Mouse (Mus musculus): ENCODE measurements around the gene Plpp7. TPM values are rescaled to one million over a fixed set of nuclear protein-coding genes. Genes with fewer than 3 reads are reported as not detected.

Gene Plpp7
- polyA plus RNA-seq, 1 experiment from 2014 or later: 3.4 TPM

- no peak for ATAC-seq
- Histone ChIP-seq H3K27ac (peak overlapping the region; percentile 95), H3K4me1 (peaks cover 65% of the 10 kb centered on the region), H3K9ac (0 out of 2 replicates have a peak overlapping the region, but pooled peaks have one; percentile 39), H3K27me3 (replicated peaks) (no peaks in the 10 kb centered on the region), H3K36me3 (no peaks in the 10 kb centered on the region), H3K4me3 (no peak overlapping the region), H3K4me2 (no peak overlapping the region), H3K9me3 (replicated peaks) (no peaks in the 10 kb centered on the region)
- 94% methylated on average over 1 of the region's 1 CpGs for WGBS (ENCODE audit: insufficient replicate concordance)
Measured at GRCm38 (mm10) chr2:32111268-32111667, 15.9 kb downstream of the Plpp7 start.

DNA sequence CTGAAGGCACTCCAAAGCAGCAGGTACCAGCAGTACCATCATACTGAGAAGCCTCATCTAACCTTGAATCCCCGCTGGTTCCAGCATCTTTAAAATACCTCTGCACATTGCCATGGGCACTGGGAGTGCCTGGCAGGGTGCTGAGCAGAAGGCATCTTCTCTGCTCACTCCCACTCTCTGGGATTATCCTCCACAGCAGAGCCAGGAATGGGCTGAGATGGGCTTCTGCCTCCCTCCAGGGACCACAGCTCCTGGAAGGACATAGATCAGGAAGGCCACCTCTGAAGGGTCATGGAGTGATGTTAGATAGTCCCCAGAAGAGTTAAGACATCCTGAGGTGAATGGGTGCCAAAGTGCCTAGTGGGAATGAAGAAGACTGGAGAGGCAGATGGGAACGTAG is 17.2 kb downstream of the Plpp7 start:
- H3K4me2 ChIP-seq: no peak overlapping the region
- 0 out of 2 replicates have a peak overlapping the region, but pooled peaks have one; percentile 17 for H3K9ac ChIP-seq
- peaks cover 5% of the 10 kb centered on the region; the same call in 1 of the 2 replicates for H3K36me3 ChIP-seq
- H3K4me3 ChIP-seq: no peak overlapping the region
- peak overlapping the region; percentile 95 for H3K27ac ChIP-seq
- 76% methylated on average over 2 of the region's 2 CpGs for WGBS (ENCODE audit: insufficient replicate concordance)
- peaks cover 61% of the 10 kb centered on the region for H3K4me1 ChIP-seq
- H3K27me3 ChIP-seq (replicated peaks): no peaks in the 10 kb centered on the region
- H3K9me3 ChIP-seq (replicated peaks): peaks cover 7% of the 10 kb centered on the region; the same call in 1 of the 2 replicates
- ATAC-seq: no peak

DNA sequence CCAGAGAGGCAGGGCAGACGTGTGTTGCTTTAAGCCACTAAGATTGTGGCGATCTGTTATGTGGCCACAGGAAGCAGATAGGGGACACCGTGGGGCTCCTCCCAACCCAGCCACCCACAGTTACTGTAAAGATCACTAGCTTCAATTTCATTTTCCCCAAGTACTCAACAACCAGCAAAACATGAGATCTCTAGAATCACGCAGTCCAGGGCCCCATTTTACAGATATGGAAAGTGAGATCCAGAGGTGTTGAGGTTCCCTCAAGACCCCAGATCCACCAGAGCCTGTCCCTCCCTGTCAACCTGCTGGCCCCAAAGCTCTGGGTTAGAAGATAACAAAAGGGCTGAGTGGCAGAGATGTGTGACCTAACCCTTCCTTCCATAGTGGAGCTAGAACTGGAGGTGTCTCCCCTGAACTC is 20.5 kb downstream of the Plpp7 start:
- H3K4me2 ChIP-seq: peak overlapping the region; percentile 58

DNA sequence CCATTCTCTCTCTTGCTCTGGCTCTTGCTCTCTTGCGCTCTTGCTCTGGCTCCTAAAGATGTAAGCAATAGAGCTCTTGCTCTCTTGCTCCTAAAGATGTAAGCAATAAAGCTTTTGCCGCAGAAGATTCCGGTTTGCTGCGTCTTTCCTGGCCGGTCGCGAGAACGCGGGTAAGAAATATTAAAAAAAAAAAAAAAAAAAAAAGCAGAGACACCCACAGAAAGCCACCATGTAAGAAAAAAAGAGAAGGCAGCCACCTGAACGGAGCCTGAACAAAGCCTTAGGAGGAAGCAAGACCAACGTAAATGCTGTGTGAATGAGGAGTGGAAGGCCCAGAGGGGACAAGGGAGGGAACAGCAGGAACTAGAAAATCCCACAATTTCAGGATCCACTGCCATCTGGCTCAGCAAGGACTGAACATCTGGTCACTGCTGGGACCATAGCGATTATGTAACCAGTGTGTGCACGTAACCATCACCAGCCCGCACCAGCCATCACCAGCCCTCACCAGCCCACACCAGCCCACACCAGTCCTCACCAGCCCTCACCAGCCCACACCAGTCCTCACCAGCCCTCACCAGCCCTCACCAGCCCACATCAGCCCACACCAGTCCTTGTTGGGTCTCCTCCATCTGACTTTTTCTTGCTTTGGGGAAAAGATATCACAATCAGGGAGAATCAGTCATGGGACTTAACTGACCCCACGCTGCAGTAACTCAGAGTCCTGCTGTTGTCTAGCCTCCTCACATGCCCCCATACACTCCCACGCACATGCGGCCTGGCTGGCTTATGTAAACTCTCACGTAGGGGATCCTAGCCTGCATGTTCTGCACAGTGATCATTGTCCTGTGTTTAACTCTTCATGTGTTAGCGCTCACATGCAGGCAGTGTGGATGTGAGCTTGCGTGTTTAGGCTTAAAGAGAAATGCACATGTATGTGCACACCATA is 24.7 kb downstream of the Plpp7 start:
- Histone ChIP-seq H3K4me2 (peak overlapping the region; percentile 39), H3K27me3 (replicated peaks) (no peaks in the 10 kb centered on the region), H3K4me3 (no peak overlapping the region), H3K9me3 (replicated peaks) (peaks cover 7% of the 10 kb centered on the region; the same call in 1 of the 2 replicates), H3K4me1 (peaks cover 53% of the 10 kb centered on the region), H3K36me3 (peaks cover 5% of the 10 kb centered on the region; the same call in 1 of the 2 replicates), H3K27ac (peak overlapping the region; percentile 77), H3K9ac (peak overlapping the region; percentile 53; the same call in 1 of the 2 replicates)
- WGBS (ENCODE audit: insufficient replicate concordance): 88% methylated on average over 20 of the region's 20 CpGs
- no peak for ATAC-seq

More for the DNA sequence above, 20.5 kb downstream of the Plpp7 start:
- H3K9ac ChIP-seq: peak overlapping the region; percentile 68
- ATAC-seq: peak; percentile 90
- H3K36me3 ChIP-seq: peaks cover 5% of the 10 kb centered on the region; the same call in 1 of the 2 replicates
- peak overlapping the region; percentile 25 for H3K4me3 ChIP-seq
- H3K4me1 ChIP-seq: peaks cover 62% of the 10 kb centered on the region
- H3K27ac ChIP-seq: peak overlapping the region; percentile 95
- H3K27me3 ChIP-seq (replicated peaks): no peaks in the 10 kb centered on the region
- H3K9me3 ChIP-seq (replicated peaks): peaks cover 7% of the 10 kb centered on the region; the same call in 1 of the 2 replicates
- 22% methylated on average over 4 of the region's 4 CpGs for WGBS (ENCODE audit: insufficient replicate concordance)

DNA sequence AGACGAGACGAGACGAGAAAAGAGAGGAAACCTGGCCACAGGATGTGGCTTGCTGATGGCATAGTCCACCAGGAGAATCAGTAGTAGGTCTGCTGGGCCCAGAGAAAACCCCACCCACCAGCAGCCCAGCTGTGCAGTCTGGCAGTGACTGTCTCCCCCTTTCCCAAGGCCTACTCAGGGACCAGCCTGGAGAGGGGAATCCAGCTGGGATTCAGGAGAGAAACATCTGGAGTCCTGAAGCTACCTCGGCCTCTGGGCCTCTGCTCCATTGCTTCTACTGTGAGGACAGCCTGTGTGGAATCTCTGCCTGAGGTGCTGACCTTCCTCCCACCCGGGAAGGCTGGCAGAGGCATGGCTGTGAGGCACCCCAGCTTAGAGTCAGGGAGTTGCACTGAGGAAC is 25.8 kb downstream of the Plpp7 start:
- H3K9ac ChIP-seq: peak overlapping the region; percentile 39
- H3K27me3 ChIP-seq (replicated peaks): no peaks in the 10 kb centered on the region
- H3K4me1 ChIP-seq: peaks cover 52% of the 10 kb centered on the region
- ATAC-seq: peak; percentile 58
- peaks cover 7% of the 10 kb centered on the region; the same call in 1 of the 2 replicates for H3K9me3 ChIP-seq (replicated peaks)
- WGBS (ENCODE audit: insufficient replicate concordance): 38% methylated on average over 5 of the region's 5 CpGs
- H3K4me2 ChIP-seq: peak overlapping the region; percentile 41
- peaks cover 5% of the 10 kb centered on the region; the same call in 1 of the 2 replicates for H3K36me3 ChIP-seq
- no peak overlapping the region for H3K4me3 ChIP-seq
- H3K27ac ChIP-seq: peak overlapping the region; percentile 70

GRCm38 (mm10) chr2:32121785-32122184 is 26.5 kb downstream of the Plpp7 start:
- H3K27ac ChIP-seq: peak overlapping the region; percentile 72; the same call in 1 of the 2 replicates
- peaks cover under 1% of the 10 kb centered on the region; the same call in 1 of the 2 replicates for H3K36me3 ChIP-seq
- peaks cover 2% of the 10 kb centered on the region; the same call in 1 of the 2 replicates for H3K9me3 ChIP-seq (replicated peaks)
- H3K9ac ChIP-seq: no peak overlapping the region
- H3K4me2 ChIP-seq: no peak overlapping the region
- H3K4me1 ChIP-seq: peaks cover 53% of the 10 kb centered on the region
- H3K4me3 ChIP-seq: no peak overlapping the region
- no peak for ATAC-seq
- no peaks in the 10 kb centered on the region for H3K27me3 ChIP-seq (replicated peaks)
- WGBS (ENCODE audit: insufficient replicate concordance): 88% methylated on average over 2 of the region's 2 CpGs

DNA sequence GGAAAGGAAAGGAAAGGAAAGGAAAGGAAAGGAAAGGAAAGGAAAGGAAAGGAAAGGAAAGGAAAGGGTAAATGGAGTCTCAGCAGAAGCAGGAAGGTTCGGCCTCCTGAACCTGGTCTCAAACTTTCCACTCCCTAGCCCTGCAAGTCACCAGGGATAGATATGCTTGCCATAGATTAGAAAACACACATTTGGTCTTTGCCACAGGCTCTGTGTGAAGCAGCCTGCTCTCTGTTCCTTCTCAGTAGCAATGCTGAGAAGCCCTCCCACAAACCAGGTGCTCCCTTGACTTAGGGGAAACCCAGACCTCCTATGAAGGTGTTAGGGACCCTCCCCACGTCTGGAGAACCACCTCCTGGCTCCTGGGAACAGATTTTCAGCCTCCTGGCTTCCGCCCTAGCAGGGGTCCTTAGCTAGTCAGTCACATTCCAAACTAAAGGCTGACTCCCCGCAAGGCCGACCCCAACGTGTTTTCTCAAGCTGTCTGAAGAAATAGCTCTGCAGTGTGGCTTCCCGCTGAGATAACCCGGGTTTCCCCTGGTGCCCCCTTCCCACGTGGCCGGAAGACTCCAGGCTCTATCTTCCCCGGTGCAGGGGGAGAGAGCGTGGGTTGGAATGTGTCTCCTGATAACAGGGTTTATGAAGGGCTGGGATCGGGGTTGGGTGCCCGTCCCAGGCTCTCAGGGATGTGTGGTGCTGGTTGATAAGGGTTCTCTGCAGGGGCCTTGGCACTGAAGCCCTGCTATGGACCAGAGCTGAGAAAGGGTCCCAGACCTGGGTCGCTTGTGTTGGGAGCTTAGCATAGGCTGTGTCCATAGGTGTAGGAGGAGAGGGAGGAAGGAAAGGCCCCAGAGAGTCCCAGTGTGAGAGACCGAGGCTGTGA is 32.6 kb downstream of the Plpp7 start:
- peak overlapping the region; percentile 100 for H3K27ac ChIP-seq
- 3% methylated on average over 16 of the region's 16 CpGs for WGBS (ENCODE audit: insufficient replicate concordance)
- H3K4me2 ChIP-seq: peak overlapping the region; percentile 76
- H3K27me3 ChIP-seq (replicated peaks): no peaks in the 10 kb centered on the region
- ATAC-seq: peak; percentile 94
- peak overlapping the region; percentile 40 for H3K4me3 ChIP-seq
- H3K9ac ChIP-seq: peak overlapping the region; percentile 77
- H3K36me3 ChIP-seq: no peaks in the 10 kb centered on the region
- peaks cover 89% of the 10 kb centered on the region for H3K4me1 ChIP-seq
- no peaks in the 10 kb centered on the region for H3K9me3 ChIP-seq (replicated peaks)

GRCm38 (mm10) chr2:32128536-32128841 is 33.2 kb downstream of the Plpp7 start:
- Histone ChIP-seq H3K4me3 (peak overlapping the region; percentile 40), H3K4me2 (peak overlapping the region; percentile 76), H3K27ac (peak overlapping the region; percentile 100), H3K9me3 (replicated peaks) (no peaks in the 10 kb centered on the region), H3K36me3 (no peaks in the 10 kb centered on the region), H3K4me1 (peaks cover 93% of the 10 kb centered on the region), H3K27me3 (replicated peaks) (no peaks in the 10 kb centered on the region), H3K9ac (peak overlapping the region; percentile 62)
- ATAC-seq: peak; percentile 71
- 48% methylated on average over 5 of the region's 5 CpGs for WGBS (ENCODE audit: insufficient replicate concordance)

DNA sequence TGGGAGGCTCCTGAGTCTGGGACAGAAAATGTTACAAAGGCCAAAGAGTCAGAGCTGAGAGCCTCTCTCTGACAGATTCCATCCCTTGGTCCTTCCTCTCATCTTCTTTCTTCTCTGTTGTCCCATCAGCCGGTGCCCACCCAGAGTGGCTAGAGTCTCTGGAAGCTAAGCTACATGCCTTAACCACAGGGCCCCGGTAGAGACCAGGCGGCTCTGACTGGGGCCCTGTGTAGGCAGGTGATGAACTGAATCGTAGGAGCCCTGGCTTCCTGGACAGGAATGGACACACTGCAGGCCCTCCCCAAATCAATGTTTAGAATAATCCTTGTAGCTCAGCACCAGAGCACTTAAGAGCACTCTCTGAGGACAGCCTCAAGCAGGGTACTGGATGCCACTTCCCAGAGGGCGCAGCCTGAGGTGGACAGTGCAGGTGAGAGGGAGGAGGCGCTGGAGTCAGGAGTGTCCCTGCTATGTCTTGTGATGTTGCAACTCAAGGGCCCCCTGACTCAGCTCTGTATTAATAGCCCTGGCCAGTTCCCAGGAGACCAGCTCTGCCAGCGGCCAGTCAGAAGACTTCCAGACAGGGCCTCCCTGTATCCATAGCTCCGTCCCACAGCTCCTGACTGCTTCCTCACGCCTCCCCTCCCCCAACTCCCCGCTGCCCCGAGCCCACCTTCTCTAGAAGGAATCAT is 34.2 kb downstream of the Plpp7 start:
- Histone ChIP-seq H3K4me3 (no peak overlapping the region), H3K9ac (peak overlapping the region; percentile 56), H3K27ac (peak overlapping the region; percentile 100), H3K27me3 (replicated peaks) (no peaks in the 10 kb centered on the region), H3K4me1 (peaks cover 98% of the 10 kb centered on the region), H3K9me3 (replicated peaks) (no peaks in the 10 kb centered on the region), H3K4me2 (peak overlapping the region; percentile 10; the same call in 1 of the 2 replicates), H3K36me3 (no peaks in the 10 kb centered on the region)
- ATAC-seq: no peak
- WGBS (ENCODE audit: insufficient replicate concordance): 55% methylated on average over 11 of the region's 11 CpGs

DNA sequence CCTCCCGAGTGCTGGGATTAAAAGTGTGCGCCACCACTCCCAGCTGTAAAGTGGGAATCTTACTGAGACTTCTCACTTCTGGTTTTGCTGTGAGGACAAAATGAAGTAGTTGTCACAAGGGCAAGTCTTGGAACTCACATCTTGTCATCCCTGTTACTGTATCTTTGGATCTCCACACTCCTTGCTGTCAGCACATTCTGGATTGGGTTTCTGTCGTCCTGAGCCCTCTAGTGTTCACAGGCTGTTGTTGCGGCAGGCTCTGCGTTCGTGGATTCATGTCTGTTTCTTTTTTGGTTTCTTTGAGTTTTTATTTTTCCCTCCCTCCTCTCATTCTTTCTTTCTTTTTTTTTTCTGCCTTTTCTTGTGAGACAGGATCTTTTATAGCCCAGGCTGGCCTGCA is 35.1 kb downstream of the Plpp7 start:
- peak overlapping the region; percentile 66 for H3K9ac ChIP-seq
- H3K9me3 ChIP-seq (replicated peaks): no peaks in the 10 kb centered on the region
- peaks cover 90% of the 10 kb centered on the region for H3K4me1 ChIP-seq
- WGBS (ENCODE audit: insufficient replicate concordance): 31% methylated on average over 6 of the region's 6 CpGs
- peak overlapping the region; percentile 54 for H3K4me2 ChIP-seq
- H3K27me3 ChIP-seq (replicated peaks): no peaks in the 10 kb centered on the region
- peak overlapping the region; percentile 100 for H3K27ac ChIP-seq
- H3K36me3 ChIP-seq: no peaks in the 10 kb centered on the region
- ATAC-seq: no peak
- peak overlapping the region; percentile 14; the same call in 1 of the 2 replicates for H3K4me3 ChIP-seq
